Comparison of ENCODE assay signal across 8 mouse cellular contexts in the genomic region with DNA sequence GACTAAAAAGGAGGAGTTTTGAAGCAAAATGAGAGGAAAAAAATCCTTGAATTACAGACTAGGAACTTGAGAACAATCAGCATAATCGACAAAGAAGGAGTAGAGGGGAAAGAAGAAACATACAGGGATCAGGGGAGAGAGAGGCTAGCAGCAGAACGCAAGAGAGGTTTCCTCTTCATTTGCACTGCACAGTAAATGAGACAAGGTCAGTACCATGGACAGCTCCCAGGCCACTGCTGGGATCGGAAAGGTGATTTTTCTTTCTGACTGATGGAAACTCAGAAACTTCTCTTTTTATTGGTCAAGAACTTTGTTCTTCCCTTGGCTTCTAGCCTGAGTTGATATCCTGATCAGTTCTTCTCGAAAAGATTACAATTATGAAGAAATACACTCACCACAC. TPM values are rescaled to one million over a fixed set of nuclear protein-coding genes. Genes with fewer than 3 reads are reported as not detected.
A peak's percentile ranks its signal among the peaks of the same experiment; 100 is the strongest.
DNase-seq lines count a peak whose midpoint lies in the region; ATAC-seq and TF ChIP-seq lines count a peak whose summit lies in the region.

No protein-coding gene starts in this region.

- H3K4me2 ChIP-seq in kidney, postnatal 0 days (ENCODE audit: low read length), result no peak overlapping the region
- H3K4me2 ChIP-seq in neural tube, embryonic 13.5 days, result peak overlapping the region; percentile 74; the same call in 1 of the 2 replicates

- H3K36me3 ChIP-seq in kidney, postnatal 0 days (ENCODE audit: insufficient read depth, low read length), result no peaks in the 10 kb centered on the region
- no peaks in the 10 kb centered on the region for H3K36me3 ChIP-seq in neural tube, embryonic 13.5 days

- H3K4me1 ChIP-seq in kidney, postnatal 0 days (replicated peaks; ENCODE audit: insufficient read depth, low read length), result no peaks in the 10 kb centered on the region
- H3K4me1 ChIP-seq in neural tube, embryonic 13.5 days (replicated peaks), result peaks cover 23% of the 10 kb centered on the region

- no peaks in the 10 kb centered on the region for H3K9me3 ChIP-seq in kidney, postnatal 0 days (replicated peaks; ENCODE audit: low read length)
- no peaks in the 10 kb centered on the region for H3K9me3 ChIP-seq in neural tube, embryonic 13.5 days

- TF ChIP-seq CTCF in kidney, postnatal 0 days (IDR thresholded peaks at IDR 0.05; ENCODE audit: low read depth), result no peak

- ATAC-seq in kidney, postnatal 0 days (replicated peaks; ENCODE audit: low FRiP score, low read depth), result no peak
- no peak for ATAC-seq in neural tube, embryonic 13.5 days (ENCODE audit: low read depth)

- 4% methylated on average over 4 of the region's 4 CpGs for WGBS in kidney, postnatal 0 days
- WGBS in neural tube, embryonic 13.5 days, result 9% methylated on average over 4 of the region's 4 CpGs

- DNase-seq in gastrocnemius, postnatal 4 days (ENCODE audit: low spot score in 2 of 2), result peak; percentile 51 to 65
- no peak for DNase-seq in gastrocnemius, postnatal 25 days
- DNase-seq in urinary bladder, postnatal 25 days (ENCODE audit: low spot score), result peak; percentile 76
- DNase-seq in urinary bladder, adult 2 months (ENCODE audit: low spot score), result no peak
- peak; percentile 86 for DNase-seq in kidney, postnatal 0 days (ENCODE audit: low spot score)
- no peak for DNase-seq in layer of hippocampus, adult 9-11 months
- DNase-seq in frontal cortex, postnatal 25 days (ENCODE audit: low spot score in 2 of 2), result no peak

- peaks cover 8% of the 10 kb centered on the region; the same call in 1 of the 2 replicates for H3K27me3 ChIP-seq in kidney, postnatal 0 days (ENCODE audit: insufficient read depth, low read length)
- 0 out of 2 replicates have a peak, but pooled peaks cover 3% of the 10 kb centered on the region for H3K27me3 ChIP-seq in neural tube, embryonic 13.5 days

- no peak overlapping the region for H3K9ac ChIP-seq in kidney, postnatal 0 days (ENCODE audit: low read depth, low read length)
- no peak overlapping the region for H3K9ac ChIP-seq in neural tube, embryonic 13.5 days

- no peak overlapping the region for H3K27ac ChIP-seq in kidney, postnatal 0 days
- no peak overlapping the region for H3K27ac ChIP-seq in neural tube, embryonic 13.5 days (replicated peaks)

- H3K4me3 ChIP-seq in kidney, postnatal 0 days (replicated peaks; ENCODE audit: low read depth, low read length), result no peak overlapping the region
- H3K4me3 ChIP-seq in neural tube, embryonic 13.5 days, result no peak overlapping the region

RNA-seq across cellular contexts. Expression of a gene that starts 1.4 kb away (rescaled TPM):
- under 1 TPM; 0.49 to 0.74 TPM for total RNA-seq in gastrocnemius, postnatal 4 days (2021)
- total RNA-seq in gastrocnemius, postnatal 25 days (2021), result under 1 TPM in 1 of 2 experiments, not detected in 1; 0.23 TPM
- 0.77 and 1.3 TPM in 2 replicates for polyA plus RNA-seq in urinary bladder, adult 2 months (2012; rRNA removed)
- 1.8 and 2.5 TPM in 2 replicates for polyA plus RNA-seq in kidney, postnatal 0 days (2015; fragmentation: Nextera tagmentation; extraction: Ambion mirVana)
- polyA plus RNA-seq in neural tube, embryonic 13.5 days (2015; fragmentation: Nextera tagmentation; extraction: Ambion mirVana), result 36.5 and 40.8 TPM in 2 replicates

Comparison
In these comparisons a context has a peak if more than half of its experiments do, and no peak if none do; other contexts are left out.
1. DNase-seq: peak in gastrocnemius, postnatal 4 days (2 of 2), urinary bladder, postnatal 25 days (single experiment) and kidney, postnatal 0 days (single experiment); none in gastrocnemius, postnatal 25 days (single experiment), urinary bladder, adult 2 months (single experiment), layer of hippocampus, adult 9-11 months (single experiment) and frontal cortex, postnatal 25 days (0 of 2).
2. RNA of a gene that starts 1.4 kb away (polyA plus RNA-seq): 36.5 to 40.8 TPM in neural tube, embryonic 13.5 days; 1.8 to 2.5 TPM in kidney, postnatal 0 days and 0.77 to 1.3 TPM in urinary bladder, adult 2 months; every median in the first group is over 10 times any median in the second.